ENCODE assay signal across 7 mouse cellular contexts in the genomic region with DNA sequence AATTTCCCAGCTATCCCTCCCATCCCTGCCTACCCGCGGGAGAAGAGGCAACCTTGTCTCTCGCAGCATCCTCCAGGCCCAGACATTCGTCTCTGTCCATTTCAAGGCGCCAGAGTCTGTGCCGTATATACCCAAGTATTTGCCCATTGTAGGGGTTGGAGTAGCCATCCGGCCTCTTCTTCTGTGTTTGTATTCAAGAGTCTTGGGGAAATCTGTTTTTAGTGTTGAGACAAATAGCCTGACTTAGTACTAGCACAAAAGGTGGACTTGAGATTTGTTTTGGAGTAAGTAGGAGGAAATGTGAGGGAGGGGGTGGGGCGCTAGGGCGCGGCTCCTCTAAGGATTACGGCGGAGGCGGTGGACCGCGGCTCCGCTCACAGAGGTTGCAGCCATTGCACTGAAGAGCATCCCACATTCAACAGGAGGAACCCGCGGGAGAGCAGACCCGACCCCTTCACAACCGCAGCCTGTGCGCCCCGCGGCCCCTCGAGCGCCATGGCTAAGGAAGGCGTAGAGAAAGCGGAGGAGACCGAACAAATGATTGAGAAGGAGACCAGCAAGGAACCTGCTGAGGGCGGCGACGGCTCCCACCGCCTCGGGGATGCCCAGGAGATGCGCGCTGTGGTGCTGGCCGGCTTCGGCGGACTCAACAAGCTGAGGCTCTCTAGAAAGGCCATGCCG. TPM values are rescaled to one million over a fixed set of nuclear protein-coding genes. Genes with fewer than 3 reads are reported as not detected.
DNase-seq lines count a peak whose midpoint lies in the region; ATAC-seq and TF ChIP-seq lines count a peak whose summit lies in the region.

Gene Vat1l (plus strand): TSS at position 392 of the 681 bp plus-strand sequence.

- peak within 1 kb of the TSS; percentile 73 for H3K4me2 ChIP-seq in hindbrain, embryonic 13.5 days
- peak within 1 kb of the TSS; percentile 94 for H3K4me2 ChIP-seq in limb, embryonic 11.5 days (ENCODE audit: low read depth, severe bottlenecking)

- no peak within 1 kb of the TSS for H3K27ac ChIP-seq in ES-Bruce4 (ENCODE audit: insufficient read depth, low read length)
- peak within 1 kb of the TSS; percentile 77 for H3K27ac ChIP-seq in hindbrain, embryonic 13.5 days
- H3K27ac ChIP-seq in limb, embryonic 11.5 days (replicated peaks; ENCODE audit: low read depth, low read length): no peak within 1 kb of the TSS
- H3K27ac ChIP-seq in thymus, adult 2 months (ENCODE audit: control insufficient read depth, insufficient read depth, low read length): no peak within 1 kb of the TSS

- no peak for TF ChIP-seq POLR2A in ES-Bruce4 (IDR thresholded peaks at IDR 0.05; ENCODE audit: insufficient read depth, low read length)
- no peak for TF ChIP-seq POLR2A in thymus, adult 2 months (IDR thresholded peaks at IDR 0.05; ENCODE audit: control insufficient read depth, extremely low read depth, insufficient read depth, low read length, poor library complexity)

- no peak for TF ChIP-seq CTCF in ES-Bruce4 (IDR thresholded peaks at IDR 0.05; ENCODE audit: low read depth, low read length)
- TF ChIP-seq CTCF in thymus, adult 2 months (IDR thresholded peaks at IDR 0.05; ENCODE audit: borderline replicate concordance, control insufficient read depth, extremely low read depth, insufficient read depth, low read length, poor library complexity): no peak

- no peaks in the 10 kb centered on the region for H3K4me1 ChIP-seq in ES-Bruce4 (ENCODE audit: control insufficient read depth, insufficient read depth, low read length)
- H3K4me1 ChIP-seq in hindbrain, embryonic 13.5 days (replicated peaks): peaks cover 35% of the 10 kb centered on the region
- H3K4me1 ChIP-seq in limb, embryonic 11.5 days (ENCODE audit: control insufficient read depth, insufficient read depth, low read length): 0 out of 2 replicates have a peak, but pooled peaks cover 7% of the 10 kb centered on the region
- H3K4me1 ChIP-seq in thymus, adult 2 months (replicated peaks; ENCODE audit: control insufficient read depth, insufficient read depth, low read length): no peaks in the 10 kb centered on the region

- no peak within 1 kb of the TSS; the same call in 1 of the 2 replicates for H3K9ac ChIP-seq in ES-Bruce4 (ENCODE audit: low read depth, poor library complexity, severe bottlenecking)
- peak within 1 kb of the TSS; percentile 83 for H3K9ac ChIP-seq in hindbrain, embryonic 13.5 days
- 0 out of 2 replicates have a peak within 1 kb of the TSS, but pooled peaks have one; percentile 9 for H3K9ac ChIP-seq in limb, embryonic 11.5 days (ENCODE audit: low read length)

- H3K36me3 ChIP-seq in ES-Bruce4 (ENCODE audit: control insufficient read depth, insufficient read depth, low read length, poor library complexity, severe bottlenecking): no peaks in the 10 kb centered on the region
- H3K36me3 ChIP-seq in hindbrain, embryonic 13.5 days: no peaks in the 10 kb centered on the region
- H3K36me3 ChIP-seq in limb, embryonic 11.5 days (ENCODE audit: control insufficient read depth, insufficient read depth, low read length): no peaks in the 10 kb centered on the region
- H3K36me3 ChIP-seq in thymus, adult 2 months (ENCODE audit: control insufficient read depth, insufficient read depth, low read length): no peaks in the 10 kb centered on the region

- WGBS in hindbrain, embryonic 13.5 days: 0% methylated on average over 39 of the region's 39 CpGs
- 1% methylated on average over 39 of the region's 39 CpGs for WGBS in limb, embryonic 11.5 days
- 3% methylated on average over 39 of the region's 39 CpGs for WGBS in thymus, adult 2 months

- H3K4me3 ChIP-seq in ES-Bruce4 (ENCODE audit: low read depth, low read length): peak within 1 kb of the TSS; percentile 60
- H3K4me3 ChIP-seq in hindbrain, embryonic 13.5 days: peak within 1 kb of the TSS; percentile 69
- peak within 1 kb of the TSS; percentile 44 for H3K4me3 ChIP-seq in limb, embryonic 11.5 days (ENCODE audit: low read depth, low read length)
- H3K4me3 ChIP-seq in thymus, adult 2 months (ENCODE audit: control insufficient read depth, insufficient read depth, low read length): no peak within 1 kb of the TSS

- peaks cover 2% of the 10 kb centered on the region for H3K27me3 ChIP-seq in ES-Bruce4 (ENCODE audit: control insufficient read depth, insufficient read depth, low read length, poor library complexity, severe bottlenecking)
- no peaks in the 10 kb centered on the region for H3K27me3 ChIP-seq in hindbrain, embryonic 13.5 days
- H3K27me3 ChIP-seq in limb, embryonic 11.5 days (ENCODE audit: control insufficient read depth, insufficient read depth, low read length): peaks cover 12% of the 10 kb centered on the region
- no peaks in the 10 kb centered on the region; the same call in 1 of the 2 replicates for H3K27me3 ChIP-seq in thymus, adult 2 months (ENCODE audit: control insufficient read depth, insufficient read depth, low read length)

- H3K9me3 ChIP-seq in ES-Bruce4 (replicated peaks; ENCODE audit: control insufficient read depth, insufficient read depth, low read length, poor library complexity, severe bottlenecking): no peaks in the 10 kb centered on the region
- H3K9me3 ChIP-seq in hindbrain, embryonic 13.5 days: no peaks in the 10 kb centered on the region
- no peaks in the 10 kb centered on the region for H3K9me3 ChIP-seq in limb, embryonic 11.5 days (ENCODE audit: control insufficient read depth, low read length)

- peak; percentile 72 for DNase-seq in ZHBTc4 (ENCODE audit: low read depth, low spot score)
- DNase-seq in embryo, embryonic 11 days: peak; percentile 80
- DNase-seq in limb, embryonic 11.5 days (ENCODE audit: low spot score): peak; percentile 62
- peak; percentile 16 for DNase-seq in retina, adult 2 months (ENCODE audit: low read depth, low spot score)
- DNase-seq in thymus, adult 2 months: no peak

- TF ChIP-seq EP300 in ES-Bruce4 (IDR thresholded peaks at IDR 0.05; ENCODE audit: insufficient read depth, low read depth, low read length): no peak

- peak; percentile 88 for ATAC-seq in hindbrain, embryonic 13.5 days (ENCODE audit: low FRiP score)
- peak; percentile 70; the same call in 1 of the 2 replicates for ATAC-seq in limb, embryonic 11.5 days (ENCODE audit: insufficient number of reproducible peaks, low FRiP score, low TSS enrichment, low read depth)

RNA-seq across cellular contexts. Expression of gene Vat1l, which starts in this region (rescaled TPM):
- polyA plus RNA-seq in ES-Bruce4 (2011; ENCODE audit: insufficient read depth, insufficient read length, low read depth, missing spikeins): 0.37 and 1.1 TPM in 2 replicates
- polyA plus RNA-seq in hindbrain, embryonic 13.5 days (2015; fragmentation: Nextera tagmentation; extraction: Ambion mirVana): 31.4 and 38.1 TPM in 2 replicates
- polyA plus RNA-seq in limb, embryonic 11.5 days (2014; fragmentation: Nextera tagmentation; extraction: Ambion mirVana): 1.9 and 2.7 TPM in 2 replicates
- 0.24 and 0.32 TPM in 2 replicates for polyA plus RNA-seq in thymus, adult 2 months (2012; rRNA removed)
